Mouse (Mus musculus): Measurements from ENCODE around the gene Gorasp1. TPM values are rescaled to one million over a fixed set of nuclear protein-coding genes. Genes with fewer than 3 reads are reported as not detected.

Gene Gorasp1
- 27.6 and 30.6 TPM in 2 replicates for polyA plus RNA-seq (2012; rRNA removed)

DNA sequence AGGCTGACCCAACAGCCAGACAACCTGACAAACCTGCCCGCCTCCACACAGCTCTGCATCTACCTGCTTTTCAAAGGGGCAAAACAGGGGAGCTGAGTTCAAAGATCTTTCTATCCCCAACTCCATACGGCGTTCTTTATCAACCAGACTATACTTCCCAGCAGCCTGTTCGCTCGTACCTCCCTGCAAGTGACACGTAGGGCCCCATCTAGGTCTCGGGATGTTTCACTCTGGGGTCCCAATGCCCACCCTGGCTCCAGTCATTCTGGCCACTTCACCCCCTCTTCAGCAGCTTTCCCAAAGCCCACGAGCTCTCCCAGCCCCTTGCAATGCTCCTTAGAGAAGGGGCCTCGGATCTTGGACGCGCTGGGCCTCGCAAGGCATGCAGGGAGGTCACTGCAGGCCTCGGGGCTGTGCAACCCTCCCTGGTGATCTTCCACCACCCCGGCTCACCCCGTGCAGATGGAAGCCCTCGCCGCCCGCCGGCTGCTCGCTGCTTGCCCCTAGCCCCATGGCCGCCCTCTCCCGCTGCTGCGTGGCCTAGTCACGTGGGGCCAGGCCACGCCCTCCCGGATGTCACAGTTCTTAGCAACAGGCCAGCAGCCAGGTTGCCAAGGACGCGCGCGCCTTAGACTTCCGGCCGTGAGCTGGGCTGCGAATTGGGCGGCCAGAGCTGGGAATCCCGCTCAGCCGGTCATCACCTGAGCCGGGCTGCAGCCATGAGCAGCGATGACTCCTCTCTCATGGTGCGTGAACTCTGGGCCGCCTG, at the start of gene Gorasp1, which contains the start of gene Ttc21a:
Gene Gorasp1 (minus strand): TSS at position 561 of the 769 bp plus-strand sequence.
Gene Ttc21a (plus strand): TSS at position 602 of the 769 bp plus-strand sequence.
- DNase-seq (ENCODE audit: low spot score) = peak; percentile 88

DNA sequence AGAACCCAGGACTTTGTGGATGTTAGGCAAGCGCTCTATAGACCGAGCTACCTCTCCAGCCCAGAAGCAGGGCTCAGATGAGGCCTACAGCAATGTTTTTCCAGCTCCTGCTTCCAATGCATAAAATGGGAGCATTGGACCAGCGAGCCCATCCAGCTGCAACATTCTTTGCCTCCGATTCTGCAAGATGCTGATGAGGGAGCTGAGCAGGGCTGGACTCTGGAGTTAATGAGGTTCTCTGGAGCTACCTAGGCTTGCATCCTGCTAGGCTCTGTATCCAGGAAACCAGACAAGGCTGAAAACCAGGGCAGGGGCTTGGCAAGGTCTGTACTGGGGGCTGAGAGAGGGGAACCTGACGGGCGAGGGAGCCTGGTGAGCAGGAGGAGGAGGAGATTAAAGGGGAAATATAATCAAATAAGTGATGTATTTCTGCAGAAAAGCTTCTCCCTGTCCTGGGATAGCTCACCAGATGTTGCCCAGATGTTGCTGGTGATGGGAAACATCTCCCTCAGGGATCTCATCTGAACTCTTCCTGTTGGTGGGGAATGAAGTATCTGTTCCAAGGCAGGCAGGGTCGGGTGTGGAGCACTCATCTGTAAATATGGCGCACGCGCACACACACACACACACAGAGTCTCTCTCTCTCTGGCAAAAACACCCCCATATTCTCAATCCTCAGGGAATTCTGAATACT, 48.7 kb upstream of the Gorasp1 start:
- no peak for DNase-seq (ENCODE audit: low spot score)

DNA sequence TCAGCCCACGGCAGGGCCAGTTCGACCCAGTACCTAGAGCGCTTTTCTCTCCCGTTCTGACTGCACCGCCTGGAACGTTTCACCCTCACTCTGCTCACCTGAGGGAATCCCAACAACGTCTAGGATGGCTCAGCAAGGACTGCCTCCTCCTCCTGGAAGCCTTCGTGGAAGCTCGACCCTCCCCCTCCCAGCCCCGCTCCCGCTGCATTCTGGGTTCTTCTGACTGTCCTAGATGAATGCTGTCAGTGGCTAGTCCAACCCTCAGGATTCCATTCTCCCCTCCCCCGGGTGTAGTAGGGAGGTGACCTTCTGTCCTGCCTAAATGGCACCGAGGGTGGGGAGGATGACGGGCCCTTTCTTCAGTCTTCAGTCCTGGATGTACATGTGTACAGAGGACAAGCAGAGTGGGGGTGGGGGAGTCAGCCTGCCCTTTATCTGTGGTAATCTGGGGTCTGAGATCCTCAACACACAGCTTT, 47.2 kb upstream of the Gorasp1 start, which contains the start of gene Csrnp1:
Gene Csrnp1 (minus strand): TSS at position 123 of the 476 bp plus-strand sequence.
- DNase-seq (ENCODE audit: low spot score) = peak; percentile 24

DNA sequence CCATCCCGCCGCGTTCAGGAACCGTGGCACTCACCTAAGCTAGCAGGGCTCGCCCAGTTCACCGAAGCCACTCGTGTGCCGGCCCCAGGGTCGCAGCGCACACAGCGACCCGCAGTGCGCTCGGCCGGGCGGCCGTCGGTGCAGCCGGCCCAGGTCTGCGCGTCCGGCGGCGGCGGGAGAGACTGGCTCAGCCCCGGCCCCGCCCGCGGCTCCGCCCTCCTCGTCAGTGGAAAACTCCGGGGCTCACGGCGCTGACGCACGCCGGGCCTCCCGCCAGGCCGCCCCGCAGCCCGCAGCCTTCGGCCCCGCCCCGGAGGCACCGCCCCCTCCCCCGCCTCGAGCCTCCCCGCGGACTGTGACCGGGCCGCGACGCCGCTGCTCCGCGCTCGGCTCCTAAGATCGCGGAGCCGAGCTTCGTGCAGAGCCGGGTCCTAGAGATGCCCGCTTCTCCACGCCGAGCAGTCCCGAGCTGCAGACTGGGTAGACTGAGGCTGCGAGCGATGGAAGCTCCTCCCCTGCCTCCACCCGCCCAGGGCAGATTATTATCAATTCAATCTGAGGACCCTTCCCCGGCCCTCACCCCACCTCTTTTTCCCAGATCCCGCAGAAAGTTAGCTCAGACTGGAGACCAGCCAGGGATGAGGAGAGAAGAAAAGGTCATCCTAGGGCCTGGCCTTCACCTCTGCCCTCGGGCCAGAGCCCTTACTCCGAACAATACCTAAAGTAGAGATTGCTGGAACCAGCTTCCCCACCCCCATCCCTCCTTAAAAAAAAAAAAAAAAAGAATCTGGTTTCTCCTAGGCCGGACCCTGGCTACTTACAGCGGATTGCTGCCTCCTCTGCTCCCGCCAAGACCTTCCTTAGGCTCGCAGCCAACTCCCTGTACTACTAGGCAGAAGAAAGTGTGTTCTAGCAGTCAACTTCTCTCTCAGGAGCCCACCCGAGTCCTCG, 46.5 kb upstream of the Gorasp1 start:
- DNase-seq (ENCODE audit: low spot score) = peak; percentile 91

DNA sequence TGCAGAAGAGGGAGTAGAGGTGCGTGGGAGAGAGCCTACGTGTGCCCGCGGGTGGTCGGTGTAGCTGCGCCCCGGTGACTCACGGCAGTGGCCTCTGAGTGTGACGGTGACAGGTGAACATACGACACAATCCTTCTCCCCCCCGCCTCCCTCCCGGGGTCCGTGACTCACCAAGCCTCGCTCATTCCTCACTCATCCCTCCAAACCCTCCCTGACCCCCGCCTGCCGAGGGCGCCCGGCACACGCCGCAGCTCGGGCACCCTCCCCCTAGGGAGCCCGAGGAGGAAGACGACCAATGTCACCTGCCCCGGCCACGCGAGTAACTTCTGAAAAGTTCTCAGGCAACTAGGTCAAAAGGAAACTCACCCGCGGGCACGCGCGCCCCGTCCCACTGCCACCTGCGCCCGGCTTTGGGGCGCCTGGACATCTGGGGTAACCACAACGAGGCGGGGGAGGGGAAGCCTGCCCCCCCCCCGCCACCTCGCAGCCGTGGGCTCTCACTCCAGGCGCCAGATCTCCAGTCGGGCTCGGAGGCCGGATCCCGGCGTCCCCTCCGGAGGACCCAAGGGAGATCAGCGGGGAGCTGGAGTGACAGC, 45.7 kb upstream of the Gorasp1 start:
- peak; percentile 74 for DNase-seq (ENCODE audit: low spot score)

DNA sequence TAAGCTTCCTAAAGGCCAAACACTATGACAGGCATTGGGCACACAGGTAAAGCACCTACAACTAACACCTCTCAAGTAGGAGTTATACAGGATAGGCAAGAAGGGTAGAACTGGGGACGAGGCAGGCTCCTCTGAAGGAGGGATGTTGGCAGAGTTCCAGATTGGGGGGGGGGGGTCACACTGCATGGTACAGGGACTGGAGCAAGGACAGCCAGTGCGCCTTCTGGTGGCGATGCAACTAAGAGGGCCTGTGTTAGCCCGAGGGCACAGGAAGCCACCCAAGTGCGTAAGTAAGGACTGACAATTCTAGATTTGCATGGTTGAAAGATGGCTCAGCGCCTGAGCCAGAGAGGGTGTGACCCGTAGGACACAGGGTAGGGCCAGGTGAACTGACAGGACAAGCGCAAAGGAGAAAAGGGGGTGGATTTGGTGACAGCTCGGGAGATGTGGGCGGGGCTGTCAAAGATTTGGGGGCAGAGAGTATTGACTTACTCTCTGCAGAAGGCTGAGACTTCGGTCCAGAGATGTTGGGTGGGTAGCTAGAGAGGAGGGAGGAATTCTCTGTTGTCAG, 45.0 kb upstream of the Gorasp1 start:
- DNase-seq (ENCODE audit: low spot score) = no peak

DNA sequence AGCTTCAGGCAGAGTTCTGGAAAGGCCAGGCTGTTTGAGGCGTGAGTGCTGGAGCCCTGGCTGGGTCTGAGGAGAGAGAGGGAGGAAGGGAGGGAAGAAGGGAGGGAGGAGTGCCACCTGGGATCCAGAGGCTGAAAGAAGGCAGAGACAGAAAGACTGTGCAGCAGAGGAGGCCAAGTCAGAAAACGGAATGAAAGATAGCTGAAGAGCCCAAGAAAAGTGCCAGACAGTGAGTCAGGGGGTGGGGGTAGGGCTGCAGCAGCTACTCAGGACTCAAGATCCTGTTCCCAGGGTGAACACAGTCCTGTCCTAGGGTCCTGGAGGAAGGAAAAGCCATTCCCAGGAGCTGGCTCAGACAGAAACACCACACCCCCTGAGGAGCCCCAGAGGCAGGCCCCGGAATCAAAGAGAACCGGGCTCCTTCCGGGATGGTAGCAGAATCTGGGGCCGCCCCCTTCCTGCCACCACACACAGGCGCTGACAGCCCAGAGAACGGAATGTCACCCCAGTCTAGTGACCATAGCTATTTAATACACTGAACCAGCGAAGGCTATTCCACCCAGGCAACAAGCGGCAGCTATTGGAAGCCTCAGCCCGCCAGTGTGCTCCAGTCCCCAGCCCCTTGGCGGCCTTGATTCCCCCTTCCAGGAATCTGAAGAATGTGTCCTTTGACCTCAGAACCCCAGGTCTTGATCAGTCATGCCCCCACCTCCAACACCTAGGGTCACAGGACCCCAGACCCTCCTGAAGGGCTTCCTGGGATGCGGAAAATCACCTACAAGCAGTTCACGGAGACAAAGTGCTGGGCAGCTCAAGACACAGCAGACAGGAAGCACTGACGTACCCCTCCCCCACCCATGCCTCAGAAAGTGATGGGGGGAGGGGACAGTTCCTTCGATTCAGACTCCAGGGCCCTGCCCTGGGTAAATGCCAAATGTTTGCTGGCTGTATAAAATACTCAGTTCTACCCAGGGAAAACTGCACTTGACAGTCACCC, 44.1 kb upstream of the Gorasp1 start:
- peak; percentile 55 for DNase-seq (ENCODE audit: low spot score)

DNA sequence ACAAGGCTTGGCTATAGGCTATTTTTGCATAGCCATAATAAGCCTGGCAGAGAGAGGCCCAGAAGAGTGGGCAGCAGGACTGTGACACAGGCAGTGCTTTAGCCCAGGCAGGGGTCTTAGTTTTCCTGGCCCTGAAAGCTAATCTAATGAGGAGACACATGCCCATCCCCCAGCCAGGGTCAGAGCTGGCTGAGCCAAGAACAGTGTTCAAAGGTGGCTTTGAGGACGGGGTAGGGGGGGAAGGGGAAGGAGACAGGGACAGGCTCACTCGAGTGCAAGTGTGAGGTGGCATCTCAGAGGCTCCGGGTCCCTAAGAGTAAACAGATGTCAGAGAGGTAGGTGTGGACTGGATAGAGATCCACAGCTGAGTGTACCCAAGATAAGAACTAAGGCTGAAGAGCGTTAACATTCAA, 43.4 kb upstream of the Gorasp1 start:
- DNase-seq (ENCODE audit: low spot score) = no peak

DNA sequence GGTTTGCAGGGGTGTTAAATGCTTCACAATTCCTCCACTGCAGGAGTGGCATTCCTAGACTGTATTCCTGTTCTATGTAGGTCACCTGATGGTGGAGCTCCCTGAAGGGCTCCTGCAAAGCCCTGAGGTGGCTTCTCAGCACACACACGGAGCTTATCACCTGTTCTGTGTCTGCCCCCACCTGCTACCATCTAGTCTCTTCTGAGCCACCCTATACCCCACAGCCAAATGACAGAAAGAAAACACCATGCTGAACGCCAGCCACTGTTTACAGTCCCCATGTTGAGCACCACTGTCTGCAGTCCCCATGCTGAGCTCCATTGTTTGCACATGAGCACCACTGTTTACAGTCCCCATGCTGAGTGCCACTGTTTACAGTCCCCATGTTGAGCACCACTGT, 42.4 kb upstream of the Gorasp1 start:
- no peak for DNase-seq (ENCODE audit: low spot score)

DNA sequence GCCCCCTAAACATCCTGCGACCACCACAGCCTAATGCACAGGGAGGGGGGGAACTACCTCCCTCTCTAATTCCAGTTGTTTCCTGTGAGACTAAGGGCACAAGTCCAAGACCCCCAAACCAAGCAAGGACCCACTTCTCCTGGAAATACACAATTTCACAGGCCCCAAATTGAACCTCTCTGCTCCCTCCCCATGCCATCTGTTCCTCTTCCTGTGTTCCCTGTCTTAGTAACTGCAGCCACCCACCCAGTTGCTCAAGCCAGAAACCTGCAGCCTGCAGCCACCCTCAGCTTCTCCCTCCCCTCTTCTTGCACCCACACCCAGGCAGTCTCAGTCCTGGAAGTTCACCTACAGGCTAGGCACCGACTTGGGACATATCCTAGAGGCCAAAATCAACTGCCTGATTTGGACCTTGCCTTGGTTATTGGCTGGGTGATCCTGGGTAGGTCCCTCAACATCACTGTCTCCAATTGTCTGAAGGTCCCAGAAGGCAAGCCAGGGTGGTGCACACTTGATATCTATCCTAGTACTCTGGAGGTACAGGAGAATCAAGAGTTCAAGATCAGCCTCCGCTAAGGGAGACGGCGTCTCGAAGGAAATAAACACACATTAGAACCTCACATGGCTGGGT, 41.6 kb upstream of the Gorasp1 start:
- DNase-seq (ENCODE audit: low spot score) = no peak

DNA sequence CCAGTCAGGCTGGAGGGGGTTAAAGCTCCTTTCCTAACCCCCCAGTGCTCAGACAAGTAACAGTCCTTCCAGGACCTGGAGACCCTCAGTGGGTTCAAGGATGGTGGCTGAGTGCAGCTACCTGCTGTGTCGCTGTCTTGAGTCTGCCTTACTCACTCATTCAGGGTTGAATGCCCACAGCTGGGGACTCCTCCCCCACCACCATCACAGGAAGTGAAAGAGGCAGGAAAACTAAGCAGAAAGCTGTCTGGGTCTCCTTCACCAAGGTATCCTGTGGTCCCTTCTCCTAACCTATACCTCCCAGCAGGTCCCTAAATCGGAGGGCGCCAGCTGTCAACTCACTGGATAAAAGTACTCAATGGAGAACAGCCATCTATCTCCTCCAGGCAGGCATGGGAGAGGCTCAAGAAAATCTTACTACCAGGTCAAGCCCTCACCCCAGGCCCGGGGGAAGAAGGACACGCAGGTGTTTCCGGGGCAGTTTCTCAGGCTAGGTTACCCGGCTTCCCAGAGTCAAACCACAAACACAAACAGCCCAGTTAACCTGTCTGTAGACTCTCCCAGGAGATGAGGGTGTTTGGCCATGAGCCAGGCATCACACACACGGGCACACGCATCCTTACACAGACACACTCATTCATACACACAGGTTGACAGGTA, 40.9 kb upstream of the Gorasp1 start:
- DNase-seq (ENCODE audit: low spot score) = no peak

DNA sequence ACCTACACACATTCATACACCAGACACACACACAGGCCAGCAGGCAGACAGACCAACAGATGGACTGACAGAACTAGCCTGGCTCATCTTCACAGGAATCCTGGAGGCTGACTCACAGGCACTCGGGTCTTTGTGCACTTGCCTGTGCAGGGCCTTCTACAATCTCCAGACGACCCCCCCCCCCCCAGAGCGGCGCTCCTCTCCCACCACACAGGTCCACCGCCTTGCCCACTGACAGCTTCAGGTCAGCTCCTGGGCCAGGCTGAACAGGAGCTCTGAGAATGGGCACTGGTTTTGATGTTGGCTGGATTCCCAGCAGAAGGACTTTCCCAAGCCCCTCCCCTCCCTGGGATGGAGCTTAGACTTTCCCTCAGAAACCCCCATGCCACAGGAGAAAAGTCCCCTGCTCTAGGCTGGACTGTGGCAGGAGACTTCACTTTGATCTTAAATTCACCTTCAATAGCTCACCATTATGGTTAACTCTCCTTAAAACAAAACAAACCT, 40.2 kb upstream of the Gorasp1 start:
- no peak for DNase-seq (ENCODE audit: low spot score)

DNA sequence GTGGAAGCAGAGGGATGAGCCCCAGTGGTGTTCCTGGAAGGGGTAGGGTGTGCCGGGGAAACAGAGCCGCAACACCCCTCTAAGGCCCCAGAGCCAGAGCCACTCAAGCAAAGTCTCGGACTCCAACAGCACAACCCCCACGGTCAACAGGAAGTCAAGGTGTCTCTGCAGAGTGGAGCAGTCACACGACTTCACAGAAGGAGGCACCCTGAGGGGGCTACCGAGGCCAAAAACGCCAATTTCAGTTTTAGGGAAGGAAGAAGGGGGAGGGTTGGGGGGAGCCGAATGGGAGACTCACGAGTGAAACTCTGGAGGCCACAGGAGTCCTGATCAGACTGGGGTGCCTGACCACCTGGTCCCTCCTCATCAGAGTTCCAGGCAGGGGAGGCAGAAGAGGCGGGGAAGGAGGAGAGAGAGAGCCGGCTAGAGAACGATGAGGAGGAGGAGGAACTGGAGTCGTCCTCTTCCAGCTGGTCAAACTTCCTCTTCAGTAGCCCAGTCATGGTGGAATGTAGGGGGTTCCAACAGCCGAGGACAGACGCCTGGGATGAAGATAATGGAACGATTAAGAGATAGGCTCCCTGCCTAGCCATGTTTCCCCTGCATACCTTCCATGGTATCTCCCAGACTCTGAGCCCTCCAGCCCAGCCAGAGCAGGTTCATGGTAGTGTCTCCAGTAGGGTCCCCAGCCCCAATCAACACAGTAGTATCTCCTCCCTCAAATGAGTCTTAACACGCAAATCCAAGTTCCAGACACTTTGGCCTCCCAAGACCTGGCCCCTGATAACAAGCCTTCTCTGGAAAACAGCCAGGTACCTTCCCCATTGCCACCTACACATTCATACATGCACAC, 39.6 kb upstream of the Gorasp1 start:
- no peak for DNase-seq (ENCODE audit: low spot score)

DNA sequence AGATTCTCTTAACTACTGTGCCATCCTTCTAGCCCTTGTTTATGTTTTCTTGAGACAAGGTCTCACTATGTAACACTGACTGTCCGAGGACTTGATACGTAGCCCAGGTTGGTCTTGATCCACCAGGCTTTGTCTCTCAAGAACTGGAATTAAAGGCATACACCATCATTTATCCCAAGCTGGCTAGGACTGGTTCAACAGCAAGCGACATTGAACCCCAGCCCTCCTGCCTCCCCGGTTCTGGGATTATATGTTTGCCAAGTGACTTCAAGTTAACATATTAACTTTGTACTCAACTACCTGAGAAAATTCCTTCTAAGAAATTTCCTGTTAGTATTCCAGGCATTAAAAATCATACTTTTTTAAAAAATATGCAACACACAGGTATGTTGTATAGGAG, 37.9 kb upstream of the Gorasp1 start:
- DNase-seq (ENCODE audit: low spot score) = no peak

DNA sequence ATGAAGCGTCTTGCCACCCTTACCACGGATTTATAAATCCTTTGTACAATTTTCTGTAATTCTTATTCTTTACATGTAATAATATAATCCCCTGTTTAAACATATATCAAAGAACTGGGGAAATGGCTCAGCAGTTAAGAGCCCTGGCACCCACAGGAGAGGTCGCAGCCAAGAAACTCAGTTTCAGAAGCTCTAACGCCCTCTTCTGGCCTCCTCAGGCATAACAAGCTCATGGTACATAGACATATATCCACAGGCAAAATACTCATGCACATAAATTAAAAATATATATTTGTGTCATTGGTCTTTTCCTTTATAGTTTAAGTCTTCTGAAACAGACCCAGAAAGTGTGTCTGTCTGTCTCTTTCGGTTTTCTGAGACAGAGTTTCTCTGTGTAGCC, 37.2 kb upstream of the Gorasp1 start:
- no peak for DNase-seq (ENCODE audit: low spot score)

DNA sequence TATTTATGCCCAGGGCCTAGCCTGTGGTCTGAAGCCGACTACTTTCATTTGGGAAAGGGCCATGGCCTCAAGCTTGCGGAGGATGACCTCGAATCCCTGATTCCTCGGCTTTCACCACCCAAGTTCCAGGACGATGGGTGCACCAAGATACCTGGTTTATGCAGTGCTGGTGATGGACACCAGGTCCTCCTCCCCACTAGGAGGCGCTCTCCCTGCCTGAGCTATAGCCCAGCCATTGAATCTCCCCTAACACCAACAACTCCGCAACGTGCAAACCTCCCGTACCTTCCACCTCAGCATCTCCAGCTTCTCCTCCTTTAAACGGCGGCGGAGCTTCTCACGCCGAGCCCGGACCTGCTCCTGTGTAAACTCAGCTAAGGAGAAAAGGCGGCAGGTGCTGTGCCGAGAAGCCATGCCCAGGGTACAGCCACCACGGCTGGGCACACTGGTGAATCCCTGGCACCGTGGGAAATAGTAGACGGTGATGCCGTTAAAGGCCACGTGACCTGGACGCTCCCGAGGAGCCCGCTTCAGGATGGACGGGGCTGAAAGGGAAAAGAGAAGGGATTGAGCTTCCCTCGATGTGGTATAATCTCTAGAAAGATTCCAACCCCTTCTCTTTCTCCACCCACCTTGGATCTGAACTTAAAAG, 36.6 kb upstream of the Gorasp1 start:
- no peak for DNase-seq (ENCODE audit: low spot score)

DNA sequence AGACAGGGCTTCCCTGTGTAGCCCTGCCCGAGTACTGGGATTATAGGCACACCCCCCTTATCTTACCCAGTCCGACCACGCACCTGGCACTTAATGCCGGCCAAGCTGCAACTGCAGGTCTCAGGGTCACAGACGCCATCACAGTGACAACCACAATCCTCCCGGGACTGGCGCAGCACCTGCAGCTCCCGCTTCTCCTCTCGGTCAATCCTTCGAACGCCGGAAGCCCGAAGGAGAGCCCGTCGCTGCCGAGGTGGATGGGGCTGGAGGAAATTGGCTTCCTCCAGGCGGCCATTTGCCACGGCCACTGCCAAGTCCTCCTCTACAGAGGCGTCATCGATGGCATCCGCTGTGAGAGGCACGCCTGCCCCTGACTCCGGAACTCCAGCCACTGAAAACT, 35.9 kb upstream of the Gorasp1 start:
- DNase-seq (ENCODE audit: low spot score) = no peak

Data from urinary bladder, adult 2 months (tissue).